Mouse (Mus musculus) kidney, adult 2 months (tissue): ENCODE data around the gene Pde6b.

Source experiments
- CTCF ChIP-seq: fragments of 200-500 bp; conservative IDR thresholded peaks from 2 replicates; pipeline ENCODE4 v1.5.1; 2011; ENCODE audit warnings: low read depth, mild to moderate bottlenecking, control low read depth, low read length, moderate library complexity, mixed read lengths; ENCODE audit not compliant: insufficient read depth, insufficient read length
- POLR2A ChIP-seq: fragments of 200-500 bp; IDR thresholded peaks from one replicate; pipeline ENCODE4 v1.6.1; 2011; ENCODE audit warnings: low read depth, low read length, control low read depth

GRCm38 (mm10) chr5:108366984-108367841 is 21.0 kb upstream of the Pde6b start:
- TF ChIP-seq POLR2A (no peak), CTCF (no peak)
